Mouse (Mus musculus): ENCODE results near the gene Ifitm10.

GRCm38 (mm10) chr7:142369820-142370219, 3.7 kb downstream of the Ifitm10 start:
- TF ChIP-seq NRF1 (IDR thresholded peaks at IDR 0.05; ENCODE audit: low read depth, low read length): no peak
- no peak for TF ChIP-seq CTCF (conservative IDR thresholded peaks at IDR 0.05 in 1 of 2, IDR thresholded peaks at IDR 0.05 in 1 of 2; ENCODE audit: low read depth in 2 of 2, low read length in 2 of 2)
- TF ChIP-seq POLR2A (IDR thresholded peaks at IDR 0.05; ENCODE audit: low read depth, low read length): no peak
- TF ChIP-seq ZKSCAN1 (IDR thresholded peaks at IDR 0.05; ENCODE audit: borderline replicate concordance, low read depth, low read length): no peak
- no peak for TF ChIP-seq EP300 (IDR thresholded peaks at IDR 0.05; ENCODE audit: low read length)
- no peak for TF ChIP-seq MAX (IDR thresholded peaks at IDR 0.05; ENCODE audit: low read length)
- no peak for TF ChIP-seq CHD2 (IDR thresholded peaks at IDR 0.05; ENCODE audit: low read length)
- no peak for TF ChIP-seq MAZ (IDR thresholded peaks at IDR 0.05; ENCODE audit: low read depth, low read length)
- no peak for TF ChIP-seq TBP (conservative IDR thresholded peaks at IDR 0.05; ENCODE audit: low read depth, low read length)
- no peak for TF ChIP-seq ELF1 (IDR thresholded peaks at IDR 0.05; ENCODE audit: low read depth, low read length)
